Mouse (Mus musculus): ENCODE measurements around the gene Olfr90.

- TF ChIP-seq CTCF (conservative IDR thresholded peaks at IDR 0.05 in 1 of 2, IDR thresholded peaks at IDR 0.05 in 1 of 2; ENCODE audit: low read depth in 2 of 2, low read length in 2 of 2) (peak; percentile 33 to 82; a peak in 2 of 4 replicates), PAX5 (IDR thresholded peaks at IDR 0.05; ENCODE audit: low read length) (no peak), ZKSCAN1 (IDR thresholded peaks at IDR 0.05; ENCODE audit: borderline replicate concordance, low read depth, low read length) (no peak)
Measured at GRCm38 (mm10) chr17:37083327-37083726, 5.0 kb downstream of the Olfr90 start.
